Mouse (Mus musculus): Measurements from ENCODE around the gene Mdk.

- TF ChIP-seq CTCF (IDR thresholded peaks at IDR 0.05; ENCODE audit: low read depth, low read length) (no peak), POLR2A (IDR thresholded peaks at IDR 0.05; ENCODE audit: insufficient read depth, low read length) (no peak), EP300 (IDR thresholded peaks at IDR 0.05; ENCODE audit: insufficient read depth, low read depth, low read length) (no peak; the same call in 1 of the 2 replicates)
These were observed 43.8 kb upstream of the Mdk start, which contains the start of gene Dgkz for GRCm38 (mm10) chr2:91975581-91976541.
